Mouse (Mus musculus): ENCODE data around the gene Rps15. TPM values are rescaled to one million over a fixed set of nuclear protein-coding genes. Genes with fewer than 3 reads are reported as not detected.

The Rps15 gene
- polyA plus RNA-seq, 1 experiment from 2014 or later: 708 TPM

DNA sequence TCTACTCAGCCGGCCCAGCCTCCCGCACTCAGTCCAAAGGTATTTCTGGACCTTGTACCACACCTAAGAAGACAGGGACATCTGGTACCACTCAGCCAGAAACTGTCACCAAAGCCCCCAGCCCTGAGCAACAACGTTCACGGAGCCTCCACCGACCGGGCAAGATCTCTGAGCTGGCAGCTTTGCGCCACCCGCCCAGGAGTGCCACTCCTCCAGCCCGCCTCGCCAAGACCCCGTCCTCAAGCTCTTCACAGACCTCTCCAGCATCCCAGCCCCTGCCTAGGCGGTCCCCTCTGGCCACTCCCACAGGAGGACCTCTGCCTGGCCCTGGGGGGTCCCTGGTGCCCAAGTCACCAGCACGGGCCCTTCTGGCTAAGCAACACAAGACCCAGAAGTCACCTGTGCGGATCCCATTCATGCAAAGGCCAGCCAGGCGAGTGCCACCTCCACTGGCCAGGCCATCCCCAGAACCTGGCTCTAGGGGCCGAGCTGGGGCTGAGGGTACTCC, 22.3 kb downstream of the Rps15 start:
- no peak for ATAC-seq
- Histone ChIP-seq H3K36me3 (ENCODE audit: control insufficient read depth, insufficient read depth) (peaks cover 24% of the 10 kb centered on the region), H3K4me1 (replicated peaks; ENCODE audit: control insufficient read depth, insufficient read depth, low read length) (peaks cover 9% of the 10 kb centered on the region), H3K4me2 (replicated peaks; ENCODE audit: low read depth) (no peak overlapping the region), H3K27ac (ENCODE audit: low read depth, low read length) (no peak overlapping the region; the same call in 1 of the 2 replicates), H3K4me3 (ENCODE audit: low read depth, low read length) (no peak overlapping the region), H3K9ac (ENCODE audit: low read depth, low read length) (no peak overlapping the region), H3K27me3 (replicated peaks; ENCODE audit: control insufficient read depth, insufficient read depth, low read length) (peaks cover 47% of the 10 kb centered on the region), H3K9me3 (ENCODE audit: control insufficient read depth) (no peaks in the 10 kb centered on the region)
- no peak for TF ChIP-seq CTCF (IDR thresholded peaks at IDR 0.05; ENCODE audit: low read depth)
- WGBS: 44% methylated on average over 14 of the region's 16 CpGs

- Histone ChIP-seq H3K4me3 (ENCODE audit: low read depth, low read length) (no peak overlapping the region), H3K4me1 (replicated peaks; ENCODE audit: control insufficient read depth, insufficient read depth, low read length) (peaks cover 10% of the 10 kb centered on the region), H3K9ac (ENCODE audit: low read depth, low read length) (no peak overlapping the region), H3K36me3 (ENCODE audit: control insufficient read depth, insufficient read depth) (peaks cover 24% of the 10 kb centered on the region), H3K9me3 (ENCODE audit: control insufficient read depth) (no peaks in the 10 kb centered on the region), H3K27ac (ENCODE audit: low read depth, low read length) (no peak overlapping the region), H3K27me3 (replicated peaks; ENCODE audit: control insufficient read depth, insufficient read depth, low read length) (peaks cover 47% of the 10 kb centered on the region), H3K4me2 (replicated peaks; ENCODE audit: low read depth) (no peak overlapping the region)
- ATAC-seq: no peak
- TF ChIP-seq CTCF (IDR thresholded peaks at IDR 0.05; ENCODE audit: low read depth): no peak
- 46% methylated on average over 27 of the region's 27 CpGs for WGBS
Measured at GRCm38 (mm10) chr10:80315315-80315714, 23.1 kb downstream of the Rps15 start.

DNA sequence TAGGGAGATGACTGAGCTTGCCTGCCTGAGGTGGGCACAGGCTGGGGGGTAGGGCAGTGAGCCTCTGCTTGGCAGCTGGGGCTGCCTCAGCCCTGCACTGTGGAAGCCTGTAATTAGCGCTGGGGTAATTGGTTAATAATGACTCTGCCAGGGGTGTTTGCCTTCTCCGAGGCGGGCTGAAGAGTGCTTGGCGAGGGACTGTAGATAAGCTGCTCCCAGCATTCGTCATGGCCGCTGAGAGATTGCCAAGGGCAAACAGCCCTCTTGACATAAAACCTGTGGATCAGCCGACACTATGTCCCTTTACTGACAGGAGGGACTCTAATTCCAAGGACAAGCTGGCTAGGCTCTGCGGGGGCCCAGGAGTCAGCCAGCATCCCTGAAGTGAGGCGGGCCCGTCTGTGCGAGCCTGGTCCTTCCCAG, 24.1 kb downstream of the Rps15 start:
- WGBS: 19% methylated on average over 11 of the region's 11 CpGs
- Histone ChIP-seq H3K36me3 (ENCODE audit: control insufficient read depth, insufficient read depth) (peaks cover 24% of the 10 kb centered on the region), H3K27ac (ENCODE audit: low read depth, low read length) (no peak overlapping the region), H3K9me3 (ENCODE audit: control insufficient read depth) (no peaks in the 10 kb centered on the region), H3K27me3 (replicated peaks; ENCODE audit: control insufficient read depth, insufficient read depth, low read length) (peaks cover 43% of the 10 kb centered on the region), H3K9ac (ENCODE audit: low read depth, low read length) (no peak overlapping the region), H3K4me3 (ENCODE audit: low read depth, low read length) (no peak overlapping the region), H3K4me1 (replicated peaks; ENCODE audit: control insufficient read depth, insufficient read depth, low read length) (peaks cover 10% of the 10 kb centered on the region), H3K4me2 (replicated peaks; ENCODE audit: low read depth) (no peak overlapping the region)
- ATAC-seq: no peak
- TF ChIP-seq CTCF (IDR thresholded peaks at IDR 0.05; ENCODE audit: low read depth): no peak

GRCm38 (mm10) chr10:80317011-80317410, 24.8 kb downstream of the Rps15 start:
- WGBS: 39% methylated on average over 10 of the region's 10 CpGs
- Histone ChIP-seq H3K27me3 (replicated peaks; ENCODE audit: control insufficient read depth, insufficient read depth, low read length) (peaks cover 37% of the 10 kb centered on the region), H3K27ac (ENCODE audit: low read depth, low read length) (no peak overlapping the region), H3K9me3 (ENCODE audit: control insufficient read depth) (no peaks in the 10 kb centered on the region), H3K36me3 (ENCODE audit: control insufficient read depth, insufficient read depth) (peaks cover 24% of the 10 kb centered on the region), H3K9ac (ENCODE audit: low read depth, low read length) (no peak overlapping the region), H3K4me1 (replicated peaks; ENCODE audit: control insufficient read depth, insufficient read depth, low read length) (peaks cover 10% of the 10 kb centered on the region), H3K4me3 (ENCODE audit: low read depth, low read length) (no peak overlapping the region), H3K4me2 (replicated peaks; ENCODE audit: low read depth) (no peak overlapping the region)
- TF ChIP-seq CTCF (IDR thresholded peaks at IDR 0.05; ENCODE audit: low read depth): no peak
- ATAC-seq: no peak

GRCm38 (mm10) chr10:80320340-80320760, 28.1 kb downstream of the Rps15 start, which contains the start of gene 2310011J03Rik:
TSS of gene 2310011J03Rik (minus strand) at chr10:80320537.
- Histone ChIP-seq H3K36me3 (ENCODE audit: control insufficient read depth, insufficient read depth) (peaks cover 24% of the 10 kb centered on the region), H3K4me1 (replicated peaks; ENCODE audit: control insufficient read depth, insufficient read depth, low read length) (peaks cover 14% of the 10 kb centered on the region), H3K9ac (ENCODE audit: low read depth, low read length) (peak within 1 kb of the TSS; percentile 76), H3K27ac (ENCODE audit: low read depth, low read length) (peak within 1 kb of the TSS; percentile 86), H3K4me2 (replicated peaks; ENCODE audit: low read depth) (peak within 1 kb of the TSS; percentile 87), H3K4me3 (ENCODE audit: low read depth, low read length) (peak within 1 kb of the TSS; percentile 84), H3K27me3 (replicated peaks; ENCODE audit: control insufficient read depth, insufficient read depth, low read length) (peaks cover 8% of the 10 kb centered on the region), H3K9me3 (ENCODE audit: control insufficient read depth) (no peaks in the 10 kb centered on the region)
- ATAC-seq: peak; percentile 34
- WGBS: under 1% methylated on average over 34 of the region's 34 CpGs
- TF ChIP-seq CTCF (IDR thresholded peaks at IDR 0.05; ENCODE audit: low read depth): no peak

GRCm38 (mm10) chr10:80321014-80321669, 28.9 kb downstream of the Rps15 start:
- Histone ChIP-seq H3K27me3 (replicated peaks; ENCODE audit: control insufficient read depth, insufficient read depth, low read length) (0 out of 2 replicates have a peak, but pooled peaks cover under 1% of the 10 kb centered on the region), H3K4me3 (ENCODE audit: low read depth, low read length) (no peak overlapping the region), H3K4me1 (replicated peaks; ENCODE audit: control insufficient read depth, insufficient read depth, low read length) (peaks cover 14% of the 10 kb centered on the region), H3K4me2 (replicated peaks; ENCODE audit: low read depth) (0 out of 2 replicates have a peak overlapping the region, but pooled peaks have one; percentile 87), H3K27ac (ENCODE audit: low read depth, low read length) (0 out of 2 replicates have a peak overlapping the region, but pooled peaks have one; percentile 86), H3K9me3 (ENCODE audit: control insufficient read depth) (no peaks in the 10 kb centered on the region), H3K36me3 (ENCODE audit: control insufficient read depth, insufficient read depth) (peaks cover 24% of the 10 kb centered on the region), H3K9ac (ENCODE audit: low read depth, low read length) (no peak overlapping the region)
- no peak for TF ChIP-seq CTCF (IDR thresholded peaks at IDR 0.05; ENCODE audit: low read depth)
- WGBS: 66% methylated on average over 6 of the region's 6 CpGs
- no peak for ATAC-seq
